Mouse (Mus musculus) embryonic facial prominence, embryonic 14.5 days (tissue): ENCODE results near the gene Cd4. TPM values are rescaled to one million over a fixed set of nuclear protein-coding genes. Genes with fewer than 3 reads are reported as not detected.
A peak's percentile ranks its signal among the peaks of the same experiment; 100 is the strongest.
"Not testable (repeated sequence)": the region's sequence is repeated elsewhere in the genome, so short reads cannot be mapped to it uniquely, and the experiment has no call there.

Source experiments
- ATAC-seq: fragments of 200-750 bp; cut with Nextera tagmentation; 2 replicates; pipeline ENCODE4 v1.8.0; 2017; ENCODE audit warnings: low read depth, moderate number of reproducible peaks, moderate TSS enrichment
- DNase-seq: peaks from one replicate; pipeline ENCODE4 v3.0.0-alpha.2; 2015; ENCODE audit warnings: low spot score
- H3K27ac ChIP-seq: fragments of 300-500 bp; sonication (generic); replicated peaks from 2 replicates; pipeline ENCODE4 v1.5.1; 2014; ENCODE audit warnings: low read depth, mild to moderate bottlenecking, low read length, moderate library complexity
- H3K27me3 ChIP-seq: fragments of 300-500 bp; sonication (generic); replicated peaks from 2 replicates; pipeline ENCODE4 v1.6.1; 2014; ENCODE audit warnings: low read length; ENCODE audit not compliant: control insufficient read depth, insufficient read depth
- H3K36me3 ChIP-seq: fragments of 300-500 bp; sonication (generic); 2 replicates; pipeline ENCODE4 v1.6.1; 2014; ENCODE audit warnings: low read length, mixed read lengths; ENCODE audit not compliant: control insufficient read depth, insufficient read depth
- H3K4me1 ChIP-seq: fragments of 300-500 bp; sonication (generic); 2 replicates; pipeline ENCODE4 v1.6.1; 2014; ENCODE audit warnings: antibody characterized with exemption, low read length; ENCODE audit not compliant: control insufficient read depth, insufficient read depth
- H3K4me2 ChIP-seq: fragments of 300-500 bp; sonication (generic); 2 replicates; pipeline ENCODE4 v1.6.1; 2014; ENCODE audit warnings: low read depth, mild to moderate bottlenecking, low read length, moderate library complexity, mixed read lengths
- H3K4me3 ChIP-seq: fragments of 300-500 bp; sonication (generic); 2 replicates; pipeline ENCODE4 v1.5.1; 2014; ENCODE audit warnings: low read depth, mild to moderate bottlenecking, low read length
- H3K9ac ChIP-seq: fragments of 300-500 bp; sonication (generic); 2 replicates; pipeline ENCODE4 v1.6.1; 2014; ENCODE audit warnings: low read depth, mild to moderate bottlenecking, low read length, moderate library complexity, mixed read lengths
- H3K9me3 ChIP-seq: fragments of 300-500 bp; sonication (generic); 2 replicates; pipeline ENCODE4 v1.6.1; 2016; ENCODE audit warnings: low read length; ENCODE audit not compliant: control insufficient read depth
- WGBS: fragments of 180-500 bp; shearing (Covaris S2); extraction: QIAGEN DNeasy Blood & Tissue Kit; methylation state at CpG from one replicate; pipeline ENCODE4 v1.1.7; 2014; 5-methylcytosine and 5-hydroxymethylcytosine counted together
- polyA plus RNA-seq: library from polyadenylated mRNA; unstranded; fragments of >200 nt; fragmentation: Nextera tagmentation; extraction: Ambion mirVana; gene quantifications from 2 replicates; pipeline ENCODE4 v1.2.1, GENCODE M21; 2014

Gene Cd4
- polyA plus RNA-seq, 1 experiment from 2014 or later = 0.25 TPM

GRCm38 (mm10) chr6:124900801-124901480 is 12.9 kb upstream of the Cd4 start:
- no peaks in the 10 kb centered on the region for H3K9me3 ChIP-seq

GRCm38 (mm10) chr6:124900056-124900800 is 12.2 kb upstream of the Cd4 start:
- no peak overlapping the region for H3K9ac ChIP-seq
- H3K4me3 ChIP-seq = no peak overlapping the region
- no peak overlapping the region for H3K4me2 ChIP-seq
- H3K27ac ChIP-seq = no peak overlapping the region
- DNase-seq (no peak), ATAC-seq (no peak)
- peaks cover 8% of the 10 kb centered on the region for H3K4me1 ChIP-seq
- no peaks in the 10 kb centered on the region for H3K9me3 ChIP-seq
- 55% methylated on average over 8 of the region's 8 CpGs for WGBS
- H3K27me3 ChIP-seq = no peaks in the 10 kb centered on the region
- no peaks in the 10 kb centered on the region for H3K36me3 ChIP-seq

More at GRCm38 (mm10) chr6:124900801-124901480, 12.9 kb upstream of the Cd4 start:
- ATAC-seq (no peak), DNase-seq (no peak)
- no peak overlapping the region for H3K27ac ChIP-seq
- no peaks in the 10 kb centered on the region for H3K36me3 ChIP-seq
- no peaks in the 10 kb centered on the region for H3K27me3 ChIP-seq
- H3K4me2 ChIP-seq = no peak overlapping the region
- 64% methylated on average over 10 of the region's 10 CpGs for WGBS
- no peak overlapping the region for H3K4me3 ChIP-seq
- H3K9ac ChIP-seq = no peak overlapping the region
- peaks cover 8% of the 10 kb centered on the region for H3K4me1 ChIP-seq

- WGBS = 34% methylated on average over 3 of the region's 3 CpGs
- H3K36me3 ChIP-seq = no peaks in the 10 kb centered on the region
- no peaks in the 10 kb centered on the region for H3K4me1 ChIP-seq
- no peaks in the 10 kb centered on the region for H3K27me3 ChIP-seq
- H3K4me2 ChIP-seq = no peak overlapping the region
- H3K27ac ChIP-seq = no peak overlapping the region
- no peak overlapping the region for H3K9ac ChIP-seq
- ATAC-seq (no peak), DNase-seq (no peak)
- no peaks in the 10 kb centered on the region for H3K9me3 ChIP-seq
- H3K4me3 ChIP-seq = no peak overlapping the region
Observed at GRCm38 (mm10) chr6:124898359-124898758, 10.3 kb upstream of the Cd4 start.

- not testable (repeated sequence) for H3K4me1 ChIP-seq, H3K9me3 ChIP-seq, DNase-seq, H3K4me2 ChIP-seq, H3K9ac ChIP-seq, H3K27me3 ChIP-seq, H3K36me3 ChIP-seq, H3K4me3 ChIP-seq, H3K27ac ChIP-seq, ATAC-seq
- WGBS = 83% methylated on average over 2 of the region's 2 CpGs
Observed at GRCm38 (mm10) chr6:124894113-124894512, 6.1 kb upstream of the Cd4 start.

GRCm38 (mm10) chr6:124890997-124891396 is 3.0 kb upstream of the Cd4 start:
- H3K4me1 ChIP-seq = no peaks in the 10 kb centered on the region
- no peaks in the 10 kb centered on the region for H3K9me3 ChIP-seq
- no peak for DNase-seq
- H3K27ac ChIP-seq = no peak overlapping the region
- no peak for ATAC-seq
- 57% methylated on average over 6 of the region's 6 CpGs for WGBS
- H3K9ac ChIP-seq = no peak overlapping the region
- no peak overlapping the region for H3K4me2 ChIP-seq
- H3K4me3 ChIP-seq = no peak overlapping the region
- H3K36me3 ChIP-seq = no peaks in the 10 kb centered on the region
- no peaks in the 10 kb centered on the region for H3K27me3 ChIP-seq

GRCm38 (mm10) chr6:124888555-124889125 is 619 bp upstream of the Cd4 start:
- no peaks in the 10 kb centered on the region for H3K36me3 ChIP-seq
- H3K9me3 ChIP-seq = no peaks in the 10 kb centered on the region
- no peak for ATAC-seq
- H3K9ac ChIP-seq = no peak overlapping the region
- H3K4me3 ChIP-seq = no peak overlapping the region
- WGBS = 85% methylated on average over 6 of the region's 6 CpGs
- no peaks in the 10 kb centered on the region; the same call in 1 of the 2 replicates for H3K4me1 ChIP-seq
- H3K4me2 ChIP-seq = no peak overlapping the region
- no peak overlapping the region for H3K27ac ChIP-seq
- no peaks in the 10 kb centered on the region for H3K27me3 ChIP-seq
- no peak for DNase-seq

GRCm38 (mm10) chr6:124885956-124886381 is 2.1 kb downstream of the Cd4 start:
- DNase-seq (no peak), ATAC-seq (no peak)
- no peaks in the 10 kb centered on the region for H3K36me3 ChIP-seq
- H3K27ac ChIP-seq = no peak overlapping the region
- 88% methylated on average over 8 of the region's 8 CpGs for WGBS
- H3K4me1 ChIP-seq = no peaks in the 10 kb centered on the region; the same call in 1 of the 2 replicates
- no peak overlapping the region for H3K9ac ChIP-seq
- no peak overlapping the region for H3K4me3 ChIP-seq
- H3K4me2 ChIP-seq = no peak overlapping the region
- H3K9me3 ChIP-seq = no peaks in the 10 kb centered on the region
- no peaks in the 10 kb centered on the region for H3K27me3 ChIP-seq

- Histone ChIP-seq H3K9me3 (no peaks in the 10 kb centered on the region), H3K4me2 (no peak overlapping the region), H3K36me3 (no peaks in the 10 kb centered on the region), H3K4me1 (no peaks in the 10 kb centered on the region; the same call in 1 of the 2 replicates), H3K9ac (no peak overlapping the region), H3K27ac (no peak overlapping the region), H3K4me3 (no peak overlapping the region), H3K27me3 (no peaks in the 10 kb centered on the region)
- DNase-seq (peak; percentile 40), ATAC-seq (no peak)
- 70% methylated on average over 10 of the region's 10 CpGs for WGBS
Observed at GRCm38 (mm10) chr6:124884714-124885500, 3.1 kb downstream of the Cd4 start.
